Comparison of ENCODE assay signal across 8 mouse cellular contexts in the genomic region with DNA sequence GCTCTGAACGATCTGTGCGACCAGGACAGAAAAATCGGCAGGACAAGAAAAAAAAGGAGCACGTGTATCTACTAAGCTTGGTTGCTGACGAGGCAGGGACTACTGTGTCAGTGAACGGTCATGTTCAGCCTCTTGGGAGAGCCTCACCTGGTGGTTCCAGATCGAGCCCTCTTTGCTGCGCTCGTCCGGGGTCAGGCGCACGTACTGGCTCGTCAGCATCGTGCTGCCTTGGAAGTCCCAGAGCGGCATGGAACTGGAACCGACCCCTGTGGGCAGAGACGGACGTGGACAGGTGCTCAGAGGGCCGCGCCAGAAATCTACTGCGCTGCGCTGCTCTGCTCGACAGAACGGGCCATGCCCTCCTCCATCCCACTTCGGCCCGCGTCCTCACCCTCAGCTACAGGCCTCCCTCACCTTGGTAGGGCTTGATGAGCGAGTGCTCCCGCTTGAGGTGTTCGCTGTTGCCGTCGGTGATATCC. TPM values are rescaled to one million over a fixed set of nuclear protein-coding genes. Genes with fewer than 3 reads are reported as not detected.
DNase-seq lines count a peak whose midpoint lies in the region; ATAC-seq and TF ChIP-seq lines count a peak whose summit lies in the region.

No protein-coding gene starts in this region.

- no peak for TF ChIP-seq POLR2A in cerebellum, adult 2 months (IDR thresholded peaks at IDR 0.05; ENCODE audit: borderline replicate concordance, insufficient read depth, low read length)

- no peak for DNase-seq in cerebellum, adult 2 months
- DNase-seq in cerebellum, adult 8-10 months: no peak
- DNase-seq in neural tube, embryonic 11.5 days (ENCODE audit: low spot score): no peak
- no peak for DNase-seq in neural tube, embryonic 10.5 days (ENCODE audit: extremely low spot score, low spot score)
- no peak for DNase-seq in forebrain, embryonic 14.5 days (ENCODE audit: low spot score)
- DNase-seq in liver: peak; percentile 46
- DNase-seq in layer of hippocampus, adult 18-20 months (ENCODE audit: low spot score in 2 of 2): no peak

- peak overlapping the region; percentile 89 for H3K9ac ChIP-seq in neural tube, embryonic 11.5 days (ENCODE audit: low read length)
- H3K9ac ChIP-seq in forebrain, embryonic 14.5 days (ENCODE audit: low read length): peak overlapping the region; percentile 85
- H3K9ac ChIP-seq in neural tube, embryonic 15.5 days (replicated peaks): peak overlapping the region; percentile 89

- WGBS in cerebellum, adult 2 months: 1% methylated on average over 32 of the region's 32 CpGs
- WGBS in neural tube, embryonic 11.5 days: under 1% methylated on average over 32 of the region's 32 CpGs
- whole genome bisulfite sequencing in forebrain, embryonic 14.5 days: under 1% methylated on average over 32 of the region's 32 CpGs
- WGBS in neural tube, embryonic 15.5 days: under 1% methylated on average over 32 of the region's 32 CpGs

- H3K4me1 ChIP-seq in cerebellum, adult 2 months (ENCODE audit: control insufficient read depth, insufficient read depth, low read length): peaks cover 5% of the 10 kb centered on the region
- peaks cover 12% of the 10 kb centered on the region for H3K4me1 ChIP-seq in neural tube, embryonic 11.5 days (ENCODE audit: control insufficient read depth, insufficient read depth, low read length)
- peaks cover 10% of the 10 kb centered on the region for H3K4me1 ChIP-seq in forebrain, embryonic 14.5 days (ENCODE audit: control insufficient read depth, insufficient read depth, low read length)
- H3K4me1 ChIP-seq in neural tube, embryonic 15.5 days: peaks cover 37% of the 10 kb centered on the region

- ATAC-seq in neural tube, embryonic 11.5 days (ENCODE audit: insufficient read depth, low FRiP score, low TSS enrichment): peak; percentile 66
- ATAC-seq in forebrain, embryonic 14.5 days: peak; percentile 50
- ATAC-seq in neural tube, embryonic 15.5 days (ENCODE audit: low FRiP score): peak; percentile 51

- H3K36me3 ChIP-seq in neural tube, embryonic 11.5 days (ENCODE audit: control insufficient read depth, insufficient read depth, low read length): 0 out of 2 replicates have a peak, but pooled peaks cover 3% of the 10 kb centered on the region
- H3K36me3 ChIP-seq in forebrain, embryonic 14.5 days (ENCODE audit: control insufficient read depth, insufficient read depth, low read length): peaks cover 34% of the 10 kb centered on the region
- peaks cover 21% of the 10 kb centered on the region for H3K36me3 ChIP-seq in neural tube, embryonic 15.5 days

- no peaks in the 10 kb centered on the region for H3K27me3 ChIP-seq in cerebellum, adult 2 months (ENCODE audit: control insufficient read depth, insufficient read depth, low read length)
- H3K27me3 ChIP-seq in neural tube, embryonic 11.5 days (ENCODE audit: control insufficient read depth, insufficient read depth, low read length): no peaks in the 10 kb centered on the region
- H3K27me3 ChIP-seq in forebrain, embryonic 14.5 days (replicated peaks; ENCODE audit: control insufficient read depth, insufficient read depth, low read length): 0 out of 2 replicates have a peak, but pooled peaks cover 2% of the 10 kb centered on the region
- peaks cover 8% of the 10 kb centered on the region for H3K27me3 ChIP-seq in neural tube, embryonic 15.5 days (replicated peaks)

- H3K4me3 ChIP-seq in cerebellum, adult 2 months (replicated peaks; ENCODE audit: insufficient read depth, low read depth, low read length): peak overlapping the region; percentile 91
- H3K4me3 ChIP-seq in neural tube, embryonic 11.5 days (ENCODE audit: low read depth, low read length): peak overlapping the region; percentile 85
- H3K4me3 ChIP-seq in forebrain, embryonic 14.5 days (ENCODE audit: low read depth, low read length): peak overlapping the region; percentile 94
- peak overlapping the region; percentile 98 for H3K4me3 ChIP-seq in neural tube, embryonic 15.5 days (replicated peaks)

- TF ChIP-seq CTCF in cerebellum, adult 2 months (IDR thresholded peaks at IDR 0.05; ENCODE audit: borderline replicate concordance, insufficient read depth, low read depth, low read length): no peak

- H3K27ac ChIP-seq in cerebellum, adult 2 months (ENCODE audit: insufficient read depth, low read length): peak overlapping the region; percentile 60
- peak overlapping the region; percentile 79 for H3K27ac ChIP-seq in neural tube, embryonic 11.5 days (ENCODE audit: low read depth, low read length)
- H3K27ac ChIP-seq in forebrain, embryonic 14.5 days (ENCODE audit: low read depth, low read length): peak overlapping the region; percentile 89
- peak overlapping the region; percentile 87 for H3K27ac ChIP-seq in neural tube, embryonic 15.5 days (replicated peaks)

- peak overlapping the region; percentile 59 for H3K4me2 ChIP-seq in neural tube, embryonic 11.5 days (ENCODE audit: low read depth)
- peak overlapping the region; percentile 86 for H3K4me2 ChIP-seq in forebrain, embryonic 14.5 days (ENCODE audit: low read length)
- H3K4me2 ChIP-seq in neural tube, embryonic 15.5 days: peak overlapping the region; percentile 90

- H3K9me3 ChIP-seq in neural tube, embryonic 11.5 days (ENCODE audit: control insufficient read depth, low read length): no peaks in the 10 kb centered on the region
- H3K9me3 ChIP-seq in forebrain, embryonic 14.5 days (replicated peaks; ENCODE audit: control insufficient read depth, low read length): no peaks in the 10 kb centered on the region
- H3K9me3 ChIP-seq in neural tube, embryonic 15.5 days (replicated peaks): no peaks in the 10 kb centered on the region

RNA-seq across cellular contexts. Expression of gene Lman2, which starts 0.6 kb away (rescaled TPM):
- polyA plus RNA-seq in cerebellum, adult 2 months (2012; rRNA removed): 65.1 and 66.7 TPM in 2 replicates
- polyA plus RNA-seq in neural tube, embryonic 11.5 days (2014; fragmentation: Nextera tagmentation; extraction: Ambion mirVana): 82.1 and 94.8 TPM in 2 replicates
- 45.0 and 52.0 TPM in 2 replicates for polyA plus RNA-seq in forebrain, embryonic 14.5 days (2014; fragmentation: Nextera tagmentation; extraction: Ambion mirVana)
- 44.9 and 57.7 TPM in 2 replicates for polyA plus RNA-seq in neural tube, embryonic 15.5 days (2015; fragmentation: Nextera tagmentation; extraction: Ambion mirVana)
- 10 to 100 TPM; 65.9 to 66.8 TPM for total RNA-seq in layer of hippocampus, adult 18-20 months (2021)

RNA-seq across cellular contexts. Expression of gene Rgs14, which starts 7.5 kb away (rescaled TPM):
- polyA plus RNA-seq in cerebellum, adult 2 months (2012; rRNA removed): 0.30 and 0.46 TPM in 2 replicates
- polyA plus RNA-seq in neural tube, embryonic 11.5 days (2014; fragmentation: Nextera tagmentation; extraction: Ambion mirVana): 0.59 and 0.97 TPM in 2 replicates
- polyA plus RNA-seq in forebrain, embryonic 14.5 days (2014; fragmentation: Nextera tagmentation; extraction: Ambion mirVana): 0.66 and 0.75 TPM in 2 replicates
- 0.81 and 2.6 TPM in 2 replicates for polyA plus RNA-seq in neural tube, embryonic 15.5 days (2015; fragmentation: Nextera tagmentation; extraction: Ambion mirVana)
- total RNA-seq in layer of hippocampus, adult 18-20 months (2021): 100 to 1,000 TPM; 103 to 112 TPM

RNA-seq across cellular contexts. Expression of gene Mxd3, which starts 32.4 kb away (rescaled TPM):
- polyA plus RNA-seq in cerebellum, adult 2 months (2012; rRNA removed): 0.17 and 0.38 TPM in 2 replicates
- 29.5 and 31.6 TPM in 2 replicates for polyA plus RNA-seq in neural tube, embryonic 11.5 days (2014; fragmentation: Nextera tagmentation; extraction: Ambion mirVana)
- polyA plus RNA-seq in forebrain, embryonic 14.5 days (2014; fragmentation: Nextera tagmentation; extraction: Ambion mirVana): 33.2 and 37.1 TPM in 2 replicates
- 9.3 and 11.4 TPM in 2 replicates for polyA plus RNA-seq in neural tube, embryonic 15.5 days (2015; fragmentation: Nextera tagmentation; extraction: Ambion mirVana)
- 1 to 10 TPM in 1 of 2 experiments, under 1 TPM in 1; 0.79 to 1.2 TPM for total RNA-seq in layer of hippocampus, adult 18-20 months (2021)

RNA-seq across cellular contexts. Expression of gene Slc34a1, which starts 36.0 kb away (rescaled TPM):
- polyA plus RNA-seq in cerebellum, adult 2 months (2012; rRNA removed): not detected in 2 replicates
- 0.13 TPM in 1 of 2 replicates, not detected in the other for polyA plus RNA-seq in neural tube, embryonic 11.5 days (2014; fragmentation: Nextera tagmentation; extraction: Ambion mirVana)
- polyA plus RNA-seq in forebrain, embryonic 14.5 days (2014; fragmentation: Nextera tagmentation; extraction: Ambion mirVana): not detected in 2 replicates
- polyA plus RNA-seq in neural tube, embryonic 15.5 days (2015; fragmentation: Nextera tagmentation; extraction: Ambion mirVana): 0.20 TPM in 1 of 2 replicates, not detected in the other
- total RNA-seq in layer of hippocampus, adult 18-20 months (2021): not detected

RNA-seq across cellular contexts. Expression of gene Rab24, which starts 40.3 kb away (rescaled TPM):
- 146 and 148 TPM in 2 replicates for polyA plus RNA-seq in cerebellum, adult 2 months (2012; rRNA removed)
- polyA plus RNA-seq in neural tube, embryonic 11.5 days (2014; fragmentation: Nextera tagmentation; extraction: Ambion mirVana): 89.7 and 90.6 TPM in 2 replicates
- polyA plus RNA-seq in forebrain, embryonic 14.5 days (2014; fragmentation: Nextera tagmentation; extraction: Ambion mirVana): 94.2 and 104 TPM in 2 replicates
- 97.0 and 102 TPM in 2 replicates for polyA plus RNA-seq in neural tube, embryonic 15.5 days (2015; fragmentation: Nextera tagmentation; extraction: Ambion mirVana)
- 10 to 100 TPM; 79.1 to 82.6 TPM for total RNA-seq in layer of hippocampus, adult 18-20 months (2021)
